Mouse (Mus musculus) limb, embryonic 15.5 days (tissue): ENCODE results near the gene Cdc42bpb. TPM values are rescaled to one million over a fixed set of nuclear protein-coding genes. Genes with fewer than 3 reads are reported as not detected.
A peak's percentile ranks its signal among the peaks of the same experiment; 100 is the strongest.

Source experiments
- ATAC-seq: fragments of 200-750 bp; cut with Nextera tagmentation; 2 replicates; pipeline ENCODE4 v1.8.0; 2017; ENCODE audit warnings: low read depth, moderate TSS enrichment; ENCODE audit not compliant: insufficient number of reproducible peaks, low FRiP score, low TSS enrichment
- H3K27ac ChIP-seq: fragments of 300-500 bp; sonication (generic); 2 replicates; pipeline ENCODE4 v1.5.1; 2015; ENCODE audit warnings: moderate library complexity, mild to moderate bottlenecking, inconsistent platforms
- H3K27me3 ChIP-seq: fragments of 300-500 bp; sonication (generic); 2 replicates; pipeline ENCODE4 v1.6.1; 2015; ENCODE audit warnings: inconsistent platforms
- H3K36me3 ChIP-seq: fragments of 300-500 bp; sonication (generic); 2 replicates; pipeline ENCODE4 v1.6.1; 2015; ENCODE audit warnings: inconsistent platforms
- H3K4me1 ChIP-seq: fragments of 300-500 bp; sonication (generic); 2 replicates; pipeline ENCODE4 v1.6.1; 2015; ENCODE audit warnings: inconsistent platforms
- H3K4me2 ChIP-seq: fragments of 300-500 bp; sonication (generic); 2 replicates; pipeline ENCODE4 v1.6.1; 2015; ENCODE audit warnings: mild to moderate bottlenecking, inconsistent platforms
- H3K4me3 ChIP-seq: fragments of 300-500 bp; sonication (generic); 2 replicates; pipeline ENCODE4 v1.5.1; 2015; ENCODE audit warnings: mild to moderate bottlenecking, inconsistent platforms
- H3K9ac ChIP-seq: fragments of 300-500 bp; sonication (generic); 2 replicates; pipeline ENCODE4 v1.6.1; 2015; ENCODE audit warnings: inconsistent platforms
- H3K9me3 ChIP-seq: fragments of 300-500 bp; sonication (generic); 2 replicates; pipeline ENCODE4 v1.6.1; 2016; ENCODE audit warnings: inconsistent platforms
- WGBS: fragments of 180-500 bp; shearing (Covaris S2); methylation state at CpG from one replicate; pipeline ENCODE4 v1.1.7; 2015; 5-methylcytosine and 5-hydroxymethylcytosine counted together
- polyA plus RNA-seq: library from polyadenylated mRNA; unstranded; fragments of >200 nt; fragmentation: Nextera tagmentation; extraction: Ambion mirVana; gene quantifications from 2 replicates; pipeline ENCODE4 v1.2.1, GENCODE M21; 2015

Cdc42bpb gene
- polyA plus RNA-seq, 1 experiment from 2014 or later, result 33.5 TPM

DNA sequence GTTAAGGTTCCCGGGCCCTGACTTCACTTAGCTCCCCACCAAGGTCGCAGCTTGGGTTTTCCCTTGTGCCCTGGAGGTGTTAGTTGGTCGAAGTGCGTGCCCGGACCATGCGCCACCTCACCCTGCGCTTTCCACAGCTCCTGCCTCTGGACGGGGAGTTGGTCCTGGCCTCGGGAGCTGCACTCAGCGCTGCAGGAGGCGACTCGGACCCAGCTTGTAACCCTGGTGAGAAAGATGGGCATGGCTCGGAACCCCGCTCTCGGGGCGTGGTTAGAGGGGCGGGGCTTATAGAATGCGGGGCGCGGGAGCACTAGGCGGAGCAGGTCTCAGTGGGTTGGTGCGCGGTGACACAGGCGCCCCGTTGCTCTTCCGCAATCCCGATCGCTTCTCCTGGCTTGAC is 103.5 kb downstream of the Cdc42bpb start:
- Histone ChIP-seq H3K27ac (no peak overlapping the region), H3K36me3 (no peaks in the 10 kb centered on the region), H3K4me3 (peak overlapping the region; percentile 43), H3K4me1 (peaks cover 35% of the 10 kb centered on the region), H3K4me2 (peak overlapping the region; percentile 96), H3K9me3 (peaks cover 2% of the 10 kb centered on the region; the same call in 1 of the 2 replicates), H3K9ac (0 out of 2 replicates have a peak overlapping the region, but pooled peaks have one; percentile 28), H3K27me3 (peaks cover 85% of the 10 kb centered on the region)
- ATAC-seq, result no peak
- WGBS, result 3% methylated on average over 28 of the region's 28 CpGs

DNA sequence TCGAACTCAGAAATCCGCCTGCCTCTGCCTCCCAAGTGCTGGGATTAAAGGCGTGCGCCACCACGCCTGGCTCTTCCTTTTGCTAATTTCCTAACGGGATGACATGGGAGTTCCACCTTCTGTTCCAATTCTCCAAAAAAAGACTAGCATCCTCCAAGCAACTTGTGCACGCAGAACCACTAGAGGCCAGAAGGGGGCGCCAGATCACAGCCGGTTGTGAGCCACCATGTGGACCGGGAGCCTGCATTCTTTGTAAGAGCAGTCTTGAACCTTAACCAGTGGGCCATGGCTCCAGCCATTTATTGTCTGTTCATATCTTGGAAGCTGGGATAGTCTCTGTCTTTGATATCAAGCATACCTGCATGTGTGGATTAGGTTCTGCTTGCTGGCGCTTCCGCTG is 105.1 kb downstream of the Cdc42bpb start:
- WGBS, result 19% methylated on average over 12 of the region's 12 CpGs
- Histone ChIP-seq H3K4me3 (no peak overlapping the region), H3K36me3 (peaks cover under 1% of the 10 kb centered on the region; the same call in 1 of the 2 replicates), H3K27ac (no peak overlapping the region), H3K9ac (no peak overlapping the region), H3K4me2 (no peak overlapping the region), H3K9me3 (no peaks in the 10 kb centered on the region), H3K27me3 (peaks cover 88% of the 10 kb centered on the region), H3K4me1 (peaks cover 35% of the 10 kb centered on the region)
- ATAC-seq, result no peak

DNA sequence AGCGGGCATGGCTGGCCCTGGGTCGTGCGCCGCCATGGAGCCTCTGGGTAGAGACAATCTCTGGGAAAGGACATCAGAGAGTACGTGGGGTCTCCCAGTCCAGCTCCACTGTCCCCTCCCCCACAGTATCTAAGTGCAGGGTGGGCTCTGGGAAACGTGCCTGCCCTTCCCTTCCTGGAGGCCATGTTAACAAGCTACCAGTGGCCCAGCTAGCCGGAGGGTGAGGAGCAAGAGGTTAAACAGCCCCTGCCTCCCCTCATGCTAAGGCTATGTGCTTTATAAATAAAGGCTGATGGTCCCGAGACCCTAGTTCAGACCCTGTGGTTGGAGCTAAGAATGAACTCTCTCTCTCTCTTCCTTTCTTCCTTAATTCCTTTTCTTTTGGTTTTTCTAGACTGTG is 105.6 kb downstream of the Cdc42bpb start:
- 18% methylated on average over 8 of the region's 8 CpGs for WGBS

DNA sequence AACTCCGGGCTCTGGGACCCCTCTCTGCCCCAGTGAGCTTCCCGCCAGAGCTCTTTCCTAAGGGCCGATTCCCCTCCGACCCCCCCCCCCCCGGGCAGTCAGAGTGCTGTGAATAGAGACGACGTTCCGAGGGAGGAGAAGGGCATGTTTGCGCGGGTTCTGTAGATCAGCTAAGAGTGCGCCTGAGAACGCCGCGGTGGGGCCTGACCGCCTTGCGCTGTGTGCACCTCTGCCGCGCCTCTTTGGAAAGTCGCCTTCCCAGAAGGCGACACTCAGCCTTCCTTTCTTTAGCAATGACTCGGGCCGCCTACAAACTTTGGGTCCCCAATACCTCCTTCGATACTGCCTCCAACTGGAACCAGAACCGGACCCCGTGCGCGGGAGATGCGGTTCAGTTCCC is 106.1 kb downstream of the Cdc42bpb start:
- peaks cover 35% of the 10 kb centered on the region for H3K4me1 ChIP-seq
- WGBS, result 6% methylated on average over 28 of the region's 28 CpGs

More for the DNA sequence above, 105.6 kb downstream of the Cdc42bpb start:
- no peak overlapping the region for H3K9ac ChIP-seq
- no peak overlapping the region for H3K4me3 ChIP-seq
- H3K27me3 ChIP-seq, result peaks cover 83% of the 10 kb centered on the region
- no peaks in the 10 kb centered on the region for H3K9me3 ChIP-seq
- H3K4me2 ChIP-seq, result 0 out of 2 replicates have a peak overlapping the region, but pooled peaks have one; percentile 17
- ATAC-seq, result no peak
- H3K4me1 ChIP-seq, result peaks cover 35% of the 10 kb centered on the region
- peaks cover 5% of the 10 kb centered on the region; the same call in 1 of the 2 replicates for H3K36me3 ChIP-seq
- no peak overlapping the region for H3K27ac ChIP-seq

DNA sequence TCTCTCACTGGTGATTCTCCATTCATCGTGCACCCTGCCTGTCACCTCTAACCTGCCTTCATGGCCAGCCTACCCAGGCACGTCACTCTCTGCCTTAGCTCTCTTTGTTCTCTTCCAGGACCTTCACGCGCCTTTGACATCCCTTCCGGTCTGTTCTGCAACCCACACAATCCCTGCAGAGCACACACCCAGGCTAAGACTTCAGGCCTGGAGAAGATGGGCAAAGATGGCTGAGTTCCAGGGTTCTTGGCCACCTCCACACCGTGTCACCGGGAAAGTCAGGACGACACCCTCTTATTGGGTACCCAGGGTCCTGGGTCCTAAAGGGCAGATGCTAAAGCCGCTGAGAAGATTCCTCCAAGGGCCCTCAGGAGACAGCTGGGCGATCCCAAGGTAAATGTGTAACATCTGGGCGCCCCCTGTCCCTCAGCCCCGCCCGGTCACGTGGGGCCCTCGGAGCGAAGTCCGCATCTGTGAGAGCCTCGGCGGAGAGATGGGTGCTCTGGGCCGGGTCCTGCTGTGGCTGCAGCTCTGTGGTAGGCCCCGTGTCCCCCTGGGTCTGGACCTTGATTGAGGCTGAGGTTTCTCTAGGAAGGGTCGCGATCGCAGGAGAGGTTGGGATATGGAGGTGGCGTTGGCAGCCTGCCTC is 106.8 kb downstream of the Cdc42bpb start, which contains the start of gene Amn:
Gene Amn, plus strand, starts transcription at position 467 of the 649 bp plus-strand sequence.
- Histone ChIP-seq H3K27me3 (peaks cover 71% of the 10 kb centered on the region), H3K9ac (no peak within 1 kb of the TSS), H3K36me3 (peaks cover 5% of the 10 kb centered on the region; the same call in 1 of the 2 replicates), H3K9me3 (no peaks in the 10 kb centered on the region), H3K4me3 (peak within 1 kb of the TSS; percentile 18), H3K4me1 (peaks cover 35% of the 10 kb centered on the region), H3K27ac (no peak within 1 kb of the TSS), H3K4me2 (peak within 1 kb of the TSS; percentile 30)
- WGBS, result 41% methylated on average over 25 of the region's 25 CpGs
- ATAC-seq, result no peak

More for the DNA sequence above, 106.1 kb downstream of the Cdc42bpb start:
- H3K27me3 ChIP-seq, result peaks cover 78% of the 10 kb centered on the region
- peaks cover 5% of the 10 kb centered on the region; the same call in 1 of the 2 replicates for H3K36me3 ChIP-seq
- H3K4me2 ChIP-seq, result peak overlapping the region; percentile 30
- no peak for ATAC-seq
- H3K9me3 ChIP-seq, result no peaks in the 10 kb centered on the region
- peak overlapping the region; percentile 18 for H3K4me3 ChIP-seq
- no peak overlapping the region for H3K27ac ChIP-seq
- H3K9ac ChIP-seq, result no peak overlapping the region

DNA sequence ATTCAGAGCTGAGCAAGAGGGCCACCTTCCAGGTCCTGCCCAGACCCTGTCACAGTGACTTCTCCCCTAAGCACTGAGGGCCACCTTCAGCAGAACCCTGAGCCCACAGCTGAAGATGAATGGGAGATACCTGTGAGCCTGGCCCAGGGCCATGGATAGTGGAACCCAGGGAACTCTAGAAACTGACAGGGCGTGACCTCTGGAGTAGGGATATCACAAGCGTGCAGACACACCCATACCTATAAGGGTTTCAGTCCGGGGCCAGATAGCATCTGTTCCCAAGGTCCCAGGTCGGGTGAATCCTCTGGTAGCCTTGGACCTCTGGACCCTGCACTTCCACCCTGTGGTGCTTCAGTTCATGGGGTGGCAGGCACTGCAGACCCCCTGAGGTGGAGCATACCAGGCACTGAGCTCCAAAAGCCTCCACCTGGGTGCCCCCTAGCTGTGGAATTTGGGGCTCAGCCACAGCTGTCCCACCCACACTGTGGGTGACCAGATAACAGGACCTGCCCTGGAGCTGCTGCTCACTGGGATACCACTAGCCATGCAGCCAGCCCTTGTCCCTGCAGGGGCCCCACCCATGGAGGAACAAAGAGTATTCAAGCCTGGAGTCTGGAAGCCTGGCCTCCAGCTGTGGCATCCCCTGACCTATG is 109.7 kb downstream of the Cdc42bpb start:
- H3K4me3 ChIP-seq, result no peak overlapping the region
- peaks cover 42% of the 10 kb centered on the region for H3K27me3 ChIP-seq
- H3K9me3 ChIP-seq, result no peaks in the 10 kb centered on the region
- no peak overlapping the region for H3K4me2 ChIP-seq
- ATAC-seq, result 0 out of 2 replicates have a peak, but pooled peaks have one; percentile 21
- H3K36me3 ChIP-seq, result peaks cover 25% of the 10 kb centered on the region
- 68% methylated on average over 4 of the region's 4 CpGs for WGBS
- H3K4me1 ChIP-seq, result peaks cover 12% of the 10 kb centered on the region
- H3K9ac ChIP-seq, result no peak overlapping the region
- no peak overlapping the region for H3K27ac ChIP-seq

DNA sequence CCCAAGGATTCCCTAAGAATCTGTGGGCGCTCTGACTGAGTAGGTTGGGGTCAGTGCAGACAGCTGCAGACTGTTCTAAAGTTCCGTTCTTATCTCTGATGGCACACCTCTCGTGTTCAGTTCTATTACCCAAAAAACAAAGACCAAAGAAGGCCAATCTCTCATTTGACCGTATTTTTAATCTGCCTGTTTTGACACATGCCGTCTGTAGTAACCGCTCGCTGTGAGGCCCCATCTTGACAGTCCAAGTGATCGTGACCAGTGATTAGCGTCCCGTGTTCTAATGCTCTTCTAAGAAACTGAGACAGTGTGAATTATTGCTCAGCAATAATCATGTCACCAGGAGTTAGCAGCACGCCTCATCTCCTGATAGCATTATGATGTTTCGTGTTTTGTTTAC is 110.9 kb downstream of the Cdc42bpb start:
- Histone ChIP-seq H3K27me3 (peaks cover 30% of the 10 kb centered on the region), H3K4me1 (peaks cover 9% of the 10 kb centered on the region), H3K4me2 (no peak overlapping the region), H3K9me3 (no peaks in the 10 kb centered on the region), H3K36me3 (peaks cover 33% of the 10 kb centered on the region), H3K4me3 (no peak overlapping the region), H3K27ac (no peak overlapping the region), H3K9ac (no peak overlapping the region)
- 84% methylated on average over 12 of the region's 12 CpGs for WGBS
- no peak for ATAC-seq

DNA sequence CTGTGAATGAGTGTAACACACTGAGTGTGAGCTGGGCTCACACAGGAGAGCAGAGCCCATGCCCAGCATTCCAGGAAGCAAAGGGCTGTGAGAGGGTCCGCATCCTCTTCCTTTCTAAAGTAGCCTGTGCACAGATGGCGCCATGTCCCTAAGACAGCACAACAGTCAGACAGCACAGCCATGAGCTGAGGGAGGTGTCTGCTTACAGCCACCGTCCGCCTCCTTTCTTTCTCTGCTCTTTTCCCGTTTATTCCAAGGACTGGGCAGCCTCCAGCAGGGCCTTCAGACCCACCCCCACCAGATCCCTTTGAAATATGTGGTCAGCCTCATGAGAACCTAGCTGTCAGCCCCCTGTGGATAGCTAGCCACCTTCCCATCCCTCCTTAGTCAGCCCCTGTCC is 112.3 kb downstream of the Cdc42bpb start:
- no peaks in the 10 kb centered on the region for H3K9me3 ChIP-seq
- H3K4me1 ChIP-seq, result no peaks in the 10 kb centered on the region
- no peak for ATAC-seq
- peaks cover 16% of the 10 kb centered on the region for H3K27me3 ChIP-seq
- no peak overlapping the region for H3K9ac ChIP-seq
- peaks cover 47% of the 10 kb centered on the region for H3K36me3 ChIP-seq
- no peak overlapping the region for H3K4me2 ChIP-seq
- H3K27ac ChIP-seq, result no peak overlapping the region
- H3K4me3 ChIP-seq, result no peak overlapping the region
- WGBS, result 65% methylated on average over 5 of the region's 5 CpGs

DNA sequence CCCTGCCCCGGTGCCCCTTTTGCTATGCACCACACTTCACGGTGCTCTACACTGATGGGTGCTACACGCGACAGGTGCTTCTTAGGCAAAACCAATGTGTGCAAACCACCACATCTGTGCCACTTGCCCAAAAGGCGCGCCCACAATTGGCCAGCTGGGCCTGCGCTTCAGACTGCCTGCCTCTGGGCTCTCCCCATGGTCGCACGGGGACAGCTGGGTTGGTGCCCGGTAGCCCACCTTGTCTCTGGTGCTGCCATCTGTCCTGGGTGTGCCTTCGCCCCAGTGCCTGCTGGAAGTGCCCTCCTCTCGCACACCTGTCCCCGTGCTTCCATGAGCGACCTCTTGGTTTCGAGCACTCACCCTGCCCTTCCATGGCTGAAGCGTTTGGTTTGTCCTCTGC is 113.9 kb downstream of the Cdc42bpb start:
- 93% methylated on average over 16 of the region's 16 CpGs for WGBS
- no peak for ATAC-seq
- Histone ChIP-seq H3K27ac (no peak overlapping the region), H3K9ac (no peak overlapping the region), H3K4me3 (no peak overlapping the region), H3K36me3 (peaks cover 53% of the 10 kb centered on the region), H3K4me1 (no peaks in the 10 kb centered on the region), H3K4me2 (no peak overlapping the region), H3K9me3 (no peaks in the 10 kb centered on the region), H3K27me3 (peaks cover 3% of the 10 kb centered on the region; the same call in 1 of the 2 replicates)

DNA sequence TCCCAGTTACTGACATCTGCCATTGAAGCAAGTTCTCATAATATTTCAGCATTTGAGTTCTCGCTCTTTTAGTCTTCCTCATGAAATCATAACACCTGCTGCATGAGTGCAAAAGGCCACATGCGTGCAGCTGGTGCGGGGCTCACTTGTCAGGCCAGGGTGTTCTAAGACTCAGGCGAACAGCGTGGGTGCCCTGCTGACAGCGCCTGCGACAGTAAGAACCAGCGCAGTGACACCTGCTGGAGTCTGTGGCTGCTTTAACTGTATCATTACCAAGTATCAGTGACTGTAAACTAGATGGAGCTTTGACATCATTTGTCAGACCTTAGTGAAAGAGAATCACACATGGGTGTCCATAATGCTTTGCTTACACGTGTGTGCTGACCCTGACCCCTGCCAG is 126.3 kb downstream of the Cdc42bpb start:
- H3K4me2 ChIP-seq, result no peak overlapping the region
- no peaks in the 10 kb centered on the region for H3K9me3 ChIP-seq
- no peak overlapping the region for H3K9ac ChIP-seq
- no peak for ATAC-seq
- peaks cover 51% of the 10 kb centered on the region for H3K36me3 ChIP-seq
- H3K4me1 ChIP-seq, result no peaks in the 10 kb centered on the region
- 66% methylated on average over 9 of the region's 9 CpGs for WGBS
- H3K4me3 ChIP-seq, result no peak overlapping the region
- no peaks in the 10 kb centered on the region for H3K27me3 ChIP-seq
- no peak overlapping the region for H3K27ac ChIP-seq

DNA sequence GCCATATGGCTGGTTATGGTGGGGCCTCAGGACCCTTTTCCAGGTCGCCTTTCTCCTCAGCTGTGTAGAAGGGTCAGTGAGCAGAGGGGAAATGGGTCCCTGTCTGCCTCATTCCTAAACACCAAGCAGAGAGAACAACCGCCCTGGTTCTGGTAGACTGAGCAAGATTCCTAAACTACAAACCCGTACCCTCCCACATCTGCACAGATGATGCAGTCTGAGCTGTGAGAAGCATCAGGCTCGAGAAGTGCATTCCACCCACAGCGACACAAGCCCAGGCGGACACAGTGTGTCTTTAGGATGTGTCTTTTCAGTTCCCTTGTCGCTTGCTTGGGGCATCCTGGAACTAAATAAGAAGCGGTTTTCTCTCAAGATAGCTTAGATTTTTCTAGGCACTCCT is 127.4 kb downstream of the Cdc42bpb start:
- 76% methylated on average over 8 of the region's 8 CpGs for WGBS
- Histone ChIP-seq H3K27ac (no peak overlapping the region), H3K36me3 (peaks cover 50% of the 10 kb centered on the region)

DNA sequence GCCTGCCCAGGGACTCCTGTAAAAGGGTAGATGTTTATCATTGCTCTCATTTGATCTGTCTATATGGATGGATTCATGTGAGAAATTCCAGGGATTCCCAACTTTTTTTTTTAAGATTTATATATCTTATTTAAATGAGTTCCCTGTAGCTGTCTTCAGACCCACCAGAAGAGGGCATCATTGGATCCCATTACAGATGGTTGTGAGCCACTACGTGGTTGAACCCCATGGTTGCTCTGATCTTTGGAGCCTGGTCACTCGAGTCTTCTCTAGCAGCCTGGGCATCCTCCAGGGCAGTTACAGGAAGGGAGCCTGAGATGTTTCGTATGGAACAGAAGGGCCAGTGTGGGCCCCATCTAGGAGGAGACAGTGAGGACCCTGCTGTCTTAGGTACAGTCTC is 128.4 kb downstream of the Cdc42bpb start:
- no peak overlapping the region for H3K9ac ChIP-seq
- no peak for ATAC-seq
- no peak overlapping the region for H3K4me2 ChIP-seq
- H3K27me3 ChIP-seq, result no peaks in the 10 kb centered on the region
- no peak overlapping the region for H3K27ac ChIP-seq
- no peaks in the 10 kb centered on the region for H3K4me1 ChIP-seq
- WGBS, result 53% methylated on average over 3 of the region's 3 CpGs
- no peaks in the 10 kb centered on the region for H3K9me3 ChIP-seq
- no peak overlapping the region for H3K4me3 ChIP-seq
- H3K36me3 ChIP-seq, result peaks cover 52% of the 10 kb centered on the region

More for the DNA sequence above, 127.4 kb downstream of the Cdc42bpb start:
- H3K27me3 ChIP-seq, result no peaks in the 10 kb centered on the region
- H3K9me3 ChIP-seq, result no peaks in the 10 kb centered on the region
- no peak overlapping the region for H3K4me2 ChIP-seq
- no peaks in the 10 kb centered on the region for H3K4me1 ChIP-seq
- no peak for ATAC-seq
- H3K4me3 ChIP-seq, result no peak overlapping the region
- no peak overlapping the region for H3K9ac ChIP-seq
